Mouse (Mus musculus): ENCODE measurements at regions not wholly inside any gene's neighbourhood (a gene's known extent, or its start where the extent isn't known, plus 50 kb on each side); places are given as distances from the start of the nearest gene placed in this dataset.

GRCm38 (mm10) chr3:16941146-16941545 is 934.9 kb upstream of the Gm5150 start:
- no peak for DNase-seq (ENCODE audit: low read depth, low spot score)

GRCm38 (mm10) chr3:16939533-16939932 is 933.3 kb upstream of the Gm5150 start:
- peak; percentile 16 for DNase-seq (ENCODE audit: low read depth, low spot score)

- no peak for DNase-seq (ENCODE audit: low read depth, low spot score)
Observed at GRCm38 (mm10) chr3:16939127-16939526, 932.9 kb upstream of the Gm5150 start.

GRCm38 (mm10) chr3:16938491-16939001 is 932.3 kb upstream of the Gm5150 start:
- no peak for DNase-seq (ENCODE audit: low read depth, low spot score)

- DNase-seq (ENCODE audit: low read depth, low spot score), result peak; percentile 32
Observed at GRCm38 (mm10) chr3:16930299-16930698, 924.1 kb upstream of the Gm5150 start.

- no peak for DNase-seq (ENCODE audit: low read depth, low spot score)
Observed at GRCm38 (mm10) chr3:16929846-16930245, 923.6 kb upstream of the Gm5150 start.

- no peak for DNase-seq (ENCODE audit: low read depth, low spot score)
Observed at GRCm38 (mm10) chr3:16924018-16924417, 917.8 kb upstream of the Gm5150 start.

- DNase-seq (ENCODE audit: low read depth, low spot score), result no peak
Observed at GRCm38 (mm10) chr3:16923234-16923914, 917.1 kb upstream of the Gm5150 start.

- DNase-seq (ENCODE audit: low read depth, low spot score), result no peak
Observed at GRCm38 (mm10) chr3:16921330-16921729, 915.1 kb upstream of the Gm5150 start.

- DNase-seq (ENCODE audit: low read depth, low spot score), result no peak
Observed at GRCm38 (mm10) chr3:16918374-16918773, 912.1 kb upstream of the Gm5150 start.

GRCm38 (mm10) chr3:16916072-16916403 is 909.8 kb upstream of the Gm5150 start:
- no peak for DNase-seq (ENCODE audit: low read depth, low spot score)

GRCm38 (mm10) chr3:16915389-16916071 is 909.3 kb upstream of the Gm5150 start:
- DNase-seq (ENCODE audit: low read depth, low spot score), result no peak

GRCm38 (mm10) chr3:16888132-16888531 is 881.9 kb upstream of the Gm5150 start:
- DNase-seq (ENCODE audit: low read depth, low spot score), result no peak

- DNase-seq (ENCODE audit: low read depth, low spot score), result peak; percentile 12
Observed at GRCm38 (mm10) chr3:16872337-16873117, 866.3 kb upstream of the Gm5150 start.

- no peak for DNase-seq (ENCODE audit: low read depth, low spot score)
Observed at GRCm38 (mm10) chr3:16860034-16860433, 853.8 kb upstream of the Gm5150 start.

GRCm38 (mm10) chr3:16858931-16859330 is 852.7 kb upstream of the Gm5150 start:
- peak; percentile 45 for DNase-seq (ENCODE audit: low read depth, low spot score)

GRCm38 (mm10) chr3:16855251-16855650 is 849.0 kb upstream of the Gm5150 start:
- no peak for DNase-seq (ENCODE audit: low read depth, low spot score)

- peak; percentile 26 for DNase-seq (ENCODE audit: low read depth, low spot score)
Observed at GRCm38 (mm10) chr3:16853992-16854391, 847.8 kb upstream of the Gm5150 start.

- peak; percentile 68 for DNase-seq (ENCODE audit: low read depth, low spot score)
Observed at GRCm38 (mm10) chr3:16846785-16847520, 840.7 kb upstream of the Gm5150 start.

GRCm38 (mm10) chr3:16820536-16820935 is 814.3 kb upstream of the Gm5150 start:
- no peak for DNase-seq (ENCODE audit: low read depth, low spot score)

GRCm38 (mm10) chr3:16819218-16820122 is 813.2 kb upstream of the Gm5150 start:
- DNase-seq (ENCODE audit: low read depth, low spot score), result no peak

All from mesoderm, embryonic 11.5 days (tissue).